Mouse (Mus musculus) midbrain, embryonic 15.5 days (tissue): ENCODE results near the gene Nox1. TPM values are rescaled to one million over a fixed set of nuclear protein-coding genes. Genes with fewer than 3 reads are reported as not detected.
"Not testable (repeated sequence)": the region's sequence is repeated elsewhere in the genome, so short reads cannot be mapped to it uniquely, and the experiment has no call there.

ENCODE experiments used
- ATAC-seq: fragments of 200-750 bp; cut with Nextera tagmentation; replicated peaks from 2 replicates; pipeline ENCODE4 v1.8.0; 2017; ENCODE audit warnings: moderate TSS enrichment
- H3K27ac ChIP-seq: fragments of 300-500 bp; sonication (generic); 2 replicates; pipeline ENCODE4 v1.5.1; 2015; ENCODE audit warnings: mild to moderate bottlenecking, inconsistent platforms
- H3K27me3 ChIP-seq: fragments of 300-500 bp; sonication (generic); replicated peaks from 2 replicates; pipeline ENCODE4 v1.6.1; 2015; ENCODE audit warnings: inconsistent platforms
- H3K36me3 ChIP-seq: fragments of 300-500 bp; sonication (generic); replicated peaks from 2 replicates; pipeline ENCODE4 v1.6.1; 2015; ENCODE audit warnings: inconsistent platforms
- H3K4me1 ChIP-seq: fragments of 300-500 bp; sonication (generic); 2 replicates; pipeline ENCODE4 v1.6.1; 2015; ENCODE audit warnings: inconsistent platforms
- H3K4me2 ChIP-seq: fragments of 300-500 bp; sonication (generic); 2 replicates; pipeline ENCODE4 v1.6.1; 2015; ENCODE audit warnings: inconsistent platforms, mild to moderate bottlenecking, moderate library complexity
- H3K4me3 ChIP-seq: fragments of 300-500 bp; sonication (generic); 2 replicates; pipeline ENCODE4 v1.5.1; 2015; ENCODE audit warnings: mild to moderate bottlenecking, inconsistent platforms
- H3K9ac ChIP-seq: fragments of 300-500 bp; sonication (generic); 2 replicates; pipeline ENCODE4 v1.6.1; 2015; ENCODE audit warnings: mild to moderate bottlenecking, inconsistent platforms
- H3K9me3 ChIP-seq: fragments of 300-500 bp; sonication (generic); 2 replicates; pipeline ENCODE4 v1.6.1; 2016; ENCODE audit warnings: inconsistent platforms
- WGBS: fragments of 180-500 bp; shearing (Covaris S2); methylation state at CpG from one replicate; pipeline ENCODE4 v1.1.7; 2015; ENCODE audit warnings: mixed read lengths; 5-methylcytosine and 5-hydroxymethylcytosine counted together
- polyA plus RNA-seq: library from polyadenylated mRNA; unstranded; fragments of >200 nt; fragmentation: Nextera tagmentation; extraction: Ambion mirVana; gene quantifications from 2 replicates; pipeline ENCODE4 v1.2.1, GENCODE M21; 2015

Nox1 gene
- polyA plus RNA-seq = 0.10 and 0.14 TPM in 2 replicates

GRCm38 (mm10) chrX:134221856-134222255, at the start of gene Nox1:
Gene Nox1, minus strand, starts transcription at chrX:134221956.
- Histone ChIP-seq H3K9ac (no peak within 1 kb of the TSS), H3K36me3 (no peaks in the 10 kb centered on the region), H3K9me3 (no peaks in the 10 kb centered on the region), H3K27ac (no peak within 1 kb of the TSS), H3K4me1 (no peaks in the 10 kb centered on the region), H3K27me3 (no peaks in the 10 kb centered on the region), H3K4me2 (no peak within 1 kb of the TSS), H3K4me3 (no peak within 1 kb of the TSS)
- 57% methylated on average over 4 of the region's 4 CpGs for WGBS
- no peak for ATAC-seq

GRCm38 (mm10) chrX:134262129-134262528, 40.4 kb upstream of the Nox1 start:
- Histone ChIP-seq H3K27ac (0 out of 2 replicates have a peak overlapping the region, but pooled peaks have one; percentile 38), H3K4me3 (no peak overlapping the region), H3K4me2 (no peak overlapping the region), H3K9ac (no peak overlapping the region), H3K9me3 (no peaks in the 10 kb centered on the region), H3K36me3 (no peaks in the 10 kb centered on the region), H3K4me1 (no peaks in the 10 kb centered on the region), H3K27me3 (no peaks in the 10 kb centered on the region)
- peak; percentile 81 for ATAC-seq
- 63% methylated on average over 11 of the region's 11 CpGs for WGBS

DNA sequence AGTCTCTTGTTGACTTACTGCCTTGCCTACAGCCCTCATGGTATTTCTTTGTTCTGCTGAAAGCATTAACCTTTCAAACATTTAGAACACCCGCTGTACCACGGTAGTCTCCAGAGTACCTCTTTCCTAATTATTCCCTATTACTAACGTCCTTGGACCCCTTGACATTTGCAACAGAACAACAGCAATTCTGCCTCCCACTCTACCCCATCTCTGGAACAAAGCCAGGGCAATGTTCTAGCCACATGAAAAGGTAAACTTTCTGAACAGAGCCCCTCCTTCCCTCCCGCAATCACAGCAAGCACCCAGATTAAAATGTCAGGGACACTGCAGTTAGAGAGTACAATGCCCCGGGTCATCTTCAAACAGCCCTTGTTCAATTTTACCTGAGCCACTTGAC, 39.4 kb upstream of the Nox1 start:
- no peak overlapping the region for H3K27ac ChIP-seq
- no peak overlapping the region for H3K4me2 ChIP-seq
- WGBS = 48% methylated on average over 5 of the region's 5 CpGs
- no peak for ATAC-seq
- H3K27me3 ChIP-seq = no peaks in the 10 kb centered on the region
- H3K4me3 ChIP-seq = no peak overlapping the region
- no peaks in the 10 kb centered on the region for H3K9me3 ChIP-seq
- H3K36me3 ChIP-seq = no peaks in the 10 kb centered on the region
- H3K9ac ChIP-seq = no peak overlapping the region
- H3K4me1 ChIP-seq = no peaks in the 10 kb centered on the region

DNA sequence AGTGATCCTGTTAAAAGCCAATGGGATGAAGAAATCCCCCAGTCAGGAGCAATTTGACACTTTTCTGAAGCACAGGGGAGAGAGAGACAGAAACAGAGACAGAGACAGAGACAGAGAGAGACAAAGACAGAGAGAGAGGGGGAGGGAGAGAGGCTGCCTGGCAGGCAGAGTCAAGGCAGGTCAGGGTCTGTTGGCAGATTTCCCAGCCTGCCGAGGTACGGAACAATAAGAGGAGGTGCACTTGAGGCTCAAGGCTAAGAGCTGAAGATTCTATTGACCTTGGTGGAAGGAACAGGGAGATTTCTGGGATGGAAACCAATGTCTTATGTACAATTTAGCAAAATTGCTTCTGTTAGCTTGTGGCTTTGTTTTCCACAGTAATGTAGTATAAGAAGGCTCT, 26.4 kb upstream of the Nox1 start:
- Histone ChIP-seq H3K9me3 (no peaks in the 10 kb centered on the region), H3K9ac (no peak overlapping the region), H3K36me3 (no peaks in the 10 kb centered on the region), H3K4me1 (no peaks in the 10 kb centered on the region), H3K4me3 (no peak overlapping the region), H3K27me3 (no peaks in the 10 kb centered on the region), H3K27ac (no peak overlapping the region), H3K4me2 (no peak overlapping the region)
- ATAC-seq = no peak
- WGBS = 53% methylated on average over 2 of the region's 2 CpGs

GRCm38 (mm10) chrX:134245946-134246345, 24.2 kb upstream of the Nox1 start:
- Histone ChIP-seq H3K4me2 (no peak overlapping the region), H3K36me3 (no peaks in the 10 kb centered on the region), H3K9me3 (no peaks in the 10 kb centered on the region), H3K9ac (no peak overlapping the region), H3K4me1 (no peaks in the 10 kb centered on the region), H3K27ac (no peak overlapping the region), H3K27me3 (no peaks in the 10 kb centered on the region), H3K4me3 (no peak overlapping the region)
- WGBS = 92% methylated on average over 10 of the region's 10 CpGs
- ATAC-seq = no peak

GRCm38 (mm10) chrX:134238266-134238665, 16.5 kb upstream of the Nox1 start:
- Histone ChIP-seq H3K27me3 (no peaks in the 10 kb centered on the region), H3K27ac (no peak overlapping the region), H3K9me3 (no peaks in the 10 kb centered on the region), H3K4me3 (no peak overlapping the region), H3K9ac (no peak overlapping the region), H3K4me1 (no peaks in the 10 kb centered on the region), H3K4me2 (no peak overlapping the region), H3K36me3 (no peaks in the 10 kb centered on the region)
- no peak for ATAC-seq
- WGBS = 96% methylated on average over 10 of the region's 10 CpGs

DNA sequence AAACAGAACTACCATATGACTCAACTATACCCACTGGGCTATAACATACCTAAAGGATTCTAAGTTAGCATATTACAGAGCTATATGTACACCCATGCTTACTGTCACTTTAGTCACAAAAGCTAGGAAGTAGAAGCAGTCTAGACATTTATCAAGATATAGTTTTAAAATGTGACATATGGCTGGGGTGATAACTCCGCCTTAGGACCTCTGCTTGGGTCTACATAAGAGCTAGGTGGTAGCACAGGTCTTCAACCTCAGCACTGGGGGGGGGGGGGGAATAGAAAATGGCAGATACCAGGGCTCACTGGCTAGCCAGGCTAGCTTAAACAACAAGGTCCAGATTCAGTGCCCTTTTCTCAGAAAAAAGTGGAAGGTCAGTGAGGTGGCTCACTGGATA, 11.3 kb upstream of the Nox1 start:
- Histone ChIP-seq H3K36me3 (no peaks in the 10 kb centered on the region), H3K27ac (no peak overlapping the region), H3K4me3 (no peak overlapping the region), H3K4me1 (no peaks in the 10 kb centered on the region), H3K9me3 (no peaks in the 10 kb centered on the region), H3K9ac (no peak overlapping the region), H3K27me3 (no peaks in the 10 kb centered on the region), H3K4me2 (no peak overlapping the region)
- WGBS = 88% methylated on average over 1 of the region's 1 CpGs
- ATAC-seq = no peak

GRCm38 (mm10) chrX:134220618-134221017, 1.1 kb downstream of the Nox1 start:
- Histone ChIP-seq H3K4me1 (no peaks in the 10 kb centered on the region), H3K9ac (no peak overlapping the region)
- 79% methylated on average over 3 of the region's 3 CpGs for WGBS

GRCm38 (mm10) chrX:134218161-134218560, 3.6 kb downstream of the Nox1 start:
- Histone ChIP-seq H3K4me1 (no peaks in the 10 kb centered on the region), H3K4me3 (no peak overlapping the region), H3K4me2 (no peak overlapping the region), H3K27ac (no peak overlapping the region), H3K9me3 (no peaks in the 10 kb centered on the region), H3K27me3 (no peaks in the 10 kb centered on the region), H3K9ac (no peak overlapping the region), H3K36me3 (no peaks in the 10 kb centered on the region)
- WGBS = 52% methylated on average over 4 of the region's 4 CpGs
- ATAC-seq = no peak

More at GRCm38 (mm10) chrX:134220618-134221017, 1.1 kb downstream of the Nox1 start:
- no peak for ATAC-seq
- Histone ChIP-seq H3K9me3 (no peaks in the 10 kb centered on the region), H3K27ac (no peak overlapping the region), H3K36me3 (no peaks in the 10 kb centered on the region), H3K4me2 (no peak overlapping the region), H3K27me3 (no peaks in the 10 kb centered on the region), H3K4me3 (no peak overlapping the region)

DNA sequence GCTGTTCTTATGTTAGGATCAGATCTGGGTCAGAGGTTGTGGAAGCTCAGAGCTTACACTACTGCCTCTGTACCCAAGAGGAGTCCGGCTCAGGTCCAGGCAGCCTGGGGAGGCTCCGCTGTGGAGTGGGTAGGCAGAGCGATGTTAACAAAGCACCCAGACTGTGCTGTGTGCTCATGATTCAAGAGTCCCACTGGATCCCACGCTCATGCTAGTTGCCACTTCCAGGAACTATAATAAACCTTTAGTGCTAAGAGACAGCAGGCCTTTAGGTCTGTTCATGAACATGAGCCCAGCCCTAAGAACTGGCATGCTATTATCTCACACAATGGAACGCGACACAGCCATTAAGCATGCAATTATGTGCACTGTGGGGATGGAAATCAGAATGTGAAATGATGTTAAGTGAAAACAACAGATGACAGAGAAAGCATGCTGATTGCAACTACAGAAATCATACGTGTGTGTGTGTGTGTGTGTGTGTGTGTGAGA, 10.6 kb downstream of the Nox1 start:
- Histone ChIP-seq H3K9me3 (no peaks in the 10 kb centered on the region), H3K4me1 (no peaks in the 10 kb centered on the region), H3K4me2 (no peak overlapping the region), H3K36me3 (no peaks in the 10 kb centered on the region), H3K4me3 (no peak overlapping the region), H3K9ac (no peak overlapping the region), H3K27ac (no peak overlapping the region), H3K27me3 (no peaks in the 10 kb centered on the region)
- ATAC-seq = no peak
- WGBS = 66% methylated on average over 7 of the region's 7 CpGs

GRCm38 (mm10) chrX:134208491-134208890, 13.3 kb downstream of the Nox1 start:
- no peaks in the 10 kb centered on the region for H3K4me1 ChIP-seq
- no peaks in the 10 kb centered on the region for H3K9me3 ChIP-seq
- no peak overlapping the region for H3K27ac ChIP-seq
- no peaks in the 10 kb centered on the region for H3K27me3 ChIP-seq
- ATAC-seq = no peak
- 82% methylated on average over 2 of the region's 2 CpGs for WGBS
- H3K4me2 ChIP-seq = no peak overlapping the region
- H3K4me3 ChIP-seq = no peak overlapping the region
- no peak overlapping the region for H3K9ac ChIP-seq
- H3K36me3 ChIP-seq = no peaks in the 10 kb centered on the region

DNA sequence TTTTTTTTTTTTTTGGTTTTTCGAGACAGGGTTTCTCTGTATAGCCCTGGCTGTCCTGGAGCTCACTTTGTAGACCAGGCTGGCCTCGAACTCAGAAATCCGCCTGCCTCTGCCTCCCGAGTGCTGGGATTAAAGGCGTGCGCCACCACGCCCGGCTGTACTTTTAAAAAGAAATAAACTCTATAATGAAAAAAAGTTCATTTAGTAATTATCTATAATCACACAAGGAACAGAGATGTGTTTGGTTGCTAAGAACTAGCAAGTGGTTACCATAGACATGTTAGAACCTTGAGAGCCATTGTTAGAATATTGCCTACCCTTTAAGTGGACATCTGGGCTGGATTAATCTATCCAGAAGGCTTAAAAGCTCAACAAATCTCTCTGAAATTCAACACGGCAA, 34.6 kb downstream of the Nox1 start, which contains the start of gene Arl13a:
Gene Arl13a, plus strand, starts transcription at position 301 of the 400 bp plus-strand sequence.
- ATAC-seq, H3K27ac ChIP-seq, H3K9me3 ChIP-seq, H3K9ac ChIP-seq, H3K27me3 ChIP-seq, H3K4me1 ChIP-seq, H3K36me3 ChIP-seq, H3K4me3 ChIP-seq, H3K4me2 ChIP-seq: not testable (repeated sequence)
- 96% methylated on average over 7 of the region's 9 CpGs for WGBS

DNA sequence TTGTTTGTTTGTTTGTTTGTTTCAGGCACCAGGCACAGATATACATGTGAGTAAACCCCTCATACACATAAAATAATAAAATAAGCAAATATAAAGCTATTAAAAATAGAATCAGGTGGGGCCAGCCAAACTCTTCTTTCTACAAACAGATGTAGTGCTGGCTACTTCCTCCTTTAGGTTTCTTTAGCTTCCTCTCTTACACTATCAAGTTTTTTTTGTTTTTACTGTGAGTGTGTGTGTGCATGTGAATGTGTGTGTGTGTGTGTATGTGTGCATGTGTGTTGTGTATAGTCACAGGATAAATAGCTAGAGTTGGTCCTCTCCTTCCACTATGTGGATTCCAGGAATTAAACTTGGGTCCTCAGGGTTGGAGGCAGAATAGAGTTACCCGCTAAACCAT, 47.1 kb downstream of the Nox1 start:
- Histone ChIP-seq H3K27me3 (no peaks in the 10 kb centered on the region), H3K36me3 (no peaks in the 10 kb centered on the region), H3K4me3 (no peak overlapping the region), H3K4me2 (no peak overlapping the region), H3K4me1 (no peaks in the 10 kb centered on the region), H3K9me3 (no peaks in the 10 kb centered on the region), H3K9ac (no peak overlapping the region), H3K27ac (no peak overlapping the region)
- 96% methylated on average over 1 of the region's 1 CpGs for WGBS
- no peak for ATAC-seq
